Mouse (Mus musculus) inflammation-experienced regulatory T-cells (primary cell): Measurements from ENCODE around the gene Skint3. TPM values are rescaled to one million over a fixed set of nuclear protein-coding genes. Genes with fewer than 3 reads are reported as not detected.

Experiments used
- polyA plus RNA-seq, 2 experiments: library from polyadenylated mRNA; unstranded; fragments of 100-300 nt; shearing (Covaris generic); gene quantifications; one replicate each; pipeline ENCODE4 v1.2.1; 2017

Skint3 gene
- polyA plus RNA-seq: not detected

GRCm38 (mm10) chr4:112231945-112232344 lies at the start of gene Skint3:
Gene Skint3, plus strand, starts transcription at chr4:112232245.

Other genes with a start within 250 kb of the Skint3 start
- gene Skint1, start 226.0 kb upstream of the Skint3 start, polyA plus RNA-seq: 1 to 10 TPM in 1 of 2 experiments, under 1 TPM in 1; 0.30 to 1.2 TPM
- gene Skint4, start 160.2 kb upstream of the Skint3 start, polyA plus RNA-seq: not detected
- gene Skint9, start 201.7 kb downstream of the Skint3 start, polyA plus RNA-seq: under 1 TPM in 1 of 2 experiments, not detected in 1; 0.69 TPM